Mouse (Mus musculus) liver, adult 2 months (tissue): ENCODE measurements around the gene Galr2. TPM values are rescaled to one million over a fixed set of nuclear protein-coding genes. Genes with fewer than 3 reads are reported as not detected.

ENCODE experiments used
- DNase-seq: peaks from one replicate; pipeline ENCODE4 v3.0.0-alpha.2; 2011; ENCODE audit warnings: low read depth, low spot score; ENCODE audit errors: extremely low read depth
- H3K27ac ChIP-seq: fragments of 200-500 bp; replicated peaks from 2 replicates; pipeline ENCODE4 v1.5.1; 2012; ENCODE audit warnings: low read depth, mild to moderate bottlenecking, control low read depth, inconsistent platforms, low read length; ENCODE audit not compliant: insufficient read depth
- H3K27me3 ChIP-seq: fragments of 200-500 bp; 2 replicates; pipeline ENCODE4 v1.6.1; 2012; ENCODE audit warnings: mild to moderate bottlenecking, moderate library complexity, low read length, inconsistent platforms; ENCODE audit not compliant: control insufficient read depth, insufficient read depth
- H3K36me3 ChIP-seq: fragments of 200-500 bp; 2 replicates; pipeline ENCODE4 v1.6.1; 2012; ENCODE audit warnings: low read length, inconsistent platforms; ENCODE audit not compliant: control insufficient read depth, insufficient read depth
- H3K4me1 ChIP-seq: fragments of 200-500 bp; 2 replicates; pipeline ENCODE4 v1.6.1; 2011; ENCODE audit warnings: low read length; ENCODE audit not compliant: control insufficient read depth, insufficient read depth
- H3K4me3 ChIP-seq: fragments of 200-500 bp; 2 replicates; pipeline ENCODE4 v1.5.1; 2011; ENCODE audit warnings: low read depth, mild to moderate bottlenecking, control low read depth, low read length, moderate library complexity; ENCODE audit not compliant: insufficient read depth
- H3K79me2 ChIP-seq: fragments of 200-500 bp; 2 replicates; pipeline ENCODE4 v1.6.1; 2012; ENCODE audit warnings: inconsistent platforms, mild to moderate bottlenecking, low read length, moderate library complexity; ENCODE audit not compliant: control insufficient read depth, insufficient read depth
- H3K9ac ChIP-seq: fragments of 200-500 bp; 2 replicates; pipeline ENCODE4 v1.6.1; 2012; ENCODE audit warnings: low read depth, mild to moderate bottlenecking, control low read depth, inconsistent platforms, low read length
- CTCF ChIP-seq: fragments of 200-500 bp; IDR thresholded peaks from 2 replicates; pipeline ENCODE4 v1.5.1; 2011; ENCODE audit warnings: low read depth, low read length, control low read depth
- POLR2A ChIP-seq: fragments of 200-500 bp; IDR thresholded peaks from 2 replicates; pipeline ENCODE4 v1.6.1; 2011; ENCODE audit warnings: low read length, control low read depth; ENCODE audit not compliant: insufficient read depth; ENCODE audit errors: extremely low read depth
- WGBS: fragments of 180-500 bp; shearing (Covaris S2); methylation state at CpG from one replicate; pipeline ENCODE4 v1.1.7; 2018; 5-methylcytosine and 5-hydroxymethylcytosine counted together
- polyA plus RNA-seq: library from polyadenylated mRNA; depleted of rRNA; stranded (reverse); fragments of >200 nt; gene quantifications from 2 replicates; pipeline ENCODE4 v1.2.3, GENCODE M21; 2012
- total RNA-seq: library from RNA; depleted of rRNA; stranded (reverse); fragments of >200 nt; gene quantifications from 2 replicates; pipeline ENCODE4 v1.2.3, GENCODE M21; 2014

Galr2 gene
- total and polyA plus RNA-seq, 2 experiments, result not detected

DNA sequence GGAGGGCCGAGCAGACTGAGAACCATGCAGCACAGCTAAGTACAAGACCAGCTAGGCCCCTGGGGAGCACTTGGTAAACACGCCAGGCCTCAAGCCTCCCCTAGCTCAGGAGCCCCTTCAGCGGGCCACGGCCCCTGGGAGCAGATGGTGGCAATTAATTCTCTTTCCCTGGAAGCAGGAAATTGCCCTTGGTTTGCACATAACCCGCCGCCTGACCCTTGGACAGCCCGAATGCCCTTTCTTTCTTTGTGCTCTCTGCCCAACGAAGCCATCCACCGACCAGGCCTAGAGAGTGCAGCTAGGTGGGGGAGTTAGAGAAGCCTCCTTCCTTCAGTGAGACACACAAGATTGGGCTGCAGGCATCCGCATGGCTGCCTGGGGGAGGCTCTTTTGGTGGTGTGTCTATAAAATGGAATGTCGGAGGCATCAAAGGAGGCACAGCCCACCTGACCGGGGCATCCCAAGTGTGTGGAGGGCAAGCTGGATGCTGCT, 38.9 kb upstream of the Galr2 start:
- no peak for DNase-seq
- WGBS, result 71% methylated on average over 12 of the region's 12 CpGs
- Histone ChIP-seq H3K27me3 (no peaks in the 10 kb centered on the region), H3K4me1 (no peaks in the 10 kb centered on the region), H3K79me2 (no peaks in the 10 kb centered on the region), H3K27ac (no peak overlapping the region), H3K36me3 (peaks cover 15% of the 10 kb centered on the region; the same call in 1 of the 2 replicates), H3K4me3 (no peak overlapping the region), H3K9ac (no peak overlapping the region)
- TF ChIP-seq POLR2A (no peak), CTCF (no peak)

- 87% methylated on average over 8 of the region's 8 CpGs for WGBS
- peaks cover 39% of the 10 kb centered on the region; the same call in 1 of the 2 replicates for H3K36me3 ChIP-seq
These were observed 36.2 kb upstream of the Galr2 start for GRCm38 (mm10) chr11:116244580-116244979.

GRCm38 (mm10) chr11:116245616-116246015, 35.1 kb upstream of the Galr2 start:
- Histone ChIP-seq H3K27me3 (no peaks in the 10 kb centered on the region), H3K36me3 (peaks cover 47% of the 10 kb centered on the region; the same call in 1 of the 2 replicates), H3K27ac (no peak overlapping the region), H3K4me1 (no peaks in the 10 kb centered on the region), H3K9ac (no peak overlapping the region), H3K79me2 (no peaks in the 10 kb centered on the region), H3K4me3 (no peak overlapping the region)
- no peak for TF ChIP-seq CTCF
- TF ChIP-seq POLR2A, result no peak
- no peak for DNase-seq
- 72% methylated on average over 6 of the region's 6 CpGs for WGBS

More at GRCm38 (mm10) chr11:116244580-116244979, 36.2 kb upstream of the Galr2 start:
- no peak overlapping the region for H3K9ac ChIP-seq
- DNase-seq, result no peak
- no peak for TF ChIP-seq CTCF
- no peak for TF ChIP-seq POLR2A
- no peaks in the 10 kb centered on the region for H3K79me2 ChIP-seq
- H3K27me3 ChIP-seq, result no peaks in the 10 kb centered on the region
- no peaks in the 10 kb centered on the region for H3K4me1 ChIP-seq
- H3K4me3 ChIP-seq, result no peak overlapping the region
- no peak overlapping the region for H3K27ac ChIP-seq

DNA sequence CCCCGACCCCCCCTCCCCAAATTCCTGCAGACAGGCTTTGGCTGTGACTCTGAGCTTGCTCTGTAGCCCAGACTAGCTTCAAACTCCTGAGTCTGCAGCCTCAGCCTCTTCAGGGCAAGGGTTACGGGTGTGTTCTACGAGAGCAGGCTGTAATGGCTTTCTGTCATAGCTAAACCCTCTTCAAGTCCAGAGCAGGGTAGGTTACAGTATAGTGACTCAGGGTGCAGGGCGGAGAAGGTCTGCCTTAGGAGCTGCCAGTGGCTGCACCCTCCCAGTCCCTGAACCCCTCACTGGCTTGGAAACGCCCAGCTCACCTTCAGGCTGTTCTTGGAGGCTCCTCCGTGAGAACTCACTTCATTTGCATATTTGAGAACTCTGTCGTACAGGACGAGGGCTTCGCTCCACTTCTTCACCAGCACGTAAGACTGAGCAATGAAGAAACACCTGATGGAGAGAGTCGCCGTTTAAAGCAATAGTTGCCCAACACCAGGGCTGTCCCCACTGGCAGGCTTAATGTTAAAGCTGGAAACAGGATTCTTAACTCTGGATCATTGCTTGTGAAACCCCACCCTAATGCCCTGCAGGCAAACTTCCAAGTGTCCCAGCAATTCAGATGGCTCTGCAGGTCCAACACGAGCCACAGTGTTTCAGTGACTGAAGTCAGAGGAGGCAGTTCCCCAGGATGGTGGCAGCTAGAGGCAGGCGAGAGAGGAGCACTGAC, 33.1 kb upstream of the Galr2 start:
- Histone ChIP-seq H3K79me2 (no peaks in the 10 kb centered on the region), H3K27ac (no peak overlapping the region), H3K4me1 (no peaks in the 10 kb centered on the region), H3K9ac (no peak overlapping the region), H3K4me3 (no peak overlapping the region), H3K27me3 (no peaks in the 10 kb centered on the region), H3K36me3 (peaks cover 61% of the 10 kb centered on the region; the same call in 1 of the 2 replicates)
- TF ChIP-seq POLR2A (no peak), CTCF (no peak)
- WGBS, result 92% methylated on average over 14 of the region's 14 CpGs
- no peak for DNase-seq

DNA sequence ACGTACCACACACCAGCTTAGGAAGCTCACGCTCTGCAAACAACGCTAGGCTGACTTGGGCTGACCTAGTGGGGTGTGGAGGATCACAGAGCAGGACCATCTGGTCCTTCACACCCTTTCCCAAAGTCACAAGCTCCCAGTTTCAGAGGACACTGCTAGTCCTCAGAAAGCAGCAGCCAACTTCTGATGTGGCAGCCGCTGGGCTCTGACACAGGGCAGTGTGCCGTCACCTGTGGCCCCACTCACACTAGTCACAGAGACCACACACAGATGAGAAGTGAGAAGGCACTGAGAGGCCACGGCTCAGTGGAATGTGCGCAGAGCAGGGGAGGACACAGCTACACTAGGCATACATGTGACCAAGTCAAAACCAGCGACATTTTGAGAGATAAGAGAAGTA, 29.8 kb upstream of the Galr2 start:
- WGBS, result 96% methylated on average over 8 of the region's 8 CpGs
- H3K79me2 ChIP-seq, result no peaks in the 10 kb centered on the region
- H3K9ac ChIP-seq, result no peak overlapping the region
- no peak for DNase-seq
- peaks cover 64% of the 10 kb centered on the region; the same call in 1 of the 2 replicates for H3K36me3 ChIP-seq
- no peak overlapping the region for H3K27ac ChIP-seq
- TF ChIP-seq POLR2A, result no peak
- TF ChIP-seq CTCF, result no peak
- H3K4me3 ChIP-seq, result no peak overlapping the region
- no peaks in the 10 kb centered on the region for H3K27me3 ChIP-seq
- no peaks in the 10 kb centered on the region for H3K4me1 ChIP-seq

- no peaks in the 10 kb centered on the region for H3K27me3 ChIP-seq
- 94% methylated on average over 3 of the region's 3 CpGs for WGBS
- H3K36me3 ChIP-seq, result peaks cover 50% of the 10 kb centered on the region; the same call in 1 of the 2 replicates
- H3K27ac ChIP-seq, result no peak overlapping the region
- DNase-seq, result no peak
- no peak overlapping the region for H3K4me3 ChIP-seq
- H3K4me1 ChIP-seq, result no peaks in the 10 kb centered on the region
- no peak overlapping the region for H3K9ac ChIP-seq
- no peaks in the 10 kb centered on the region for H3K79me2 ChIP-seq
- TF ChIP-seq CTCF (no peak), POLR2A (no peak)
These were observed 27.6 kb upstream of the Galr2 start for GRCm38 (mm10) chr11:116253076-116253600.
